Mouse (Mus musculus) limb, embryonic 14.5 days (tissue): Measurements from ENCODE around the gene Nrp2. TPM values are rescaled to one million over a fixed set of nuclear protein-coding genes. Genes with fewer than 3 reads are reported as not detected.

Experiments
- ATAC-seq: fragments of 200-750 bp; cut with Nextera tagmentation; 2 replicates; pipeline ENCODE4 v1.8.0; 2017; ENCODE audit warnings: low read depth, moderate number of reproducible peaks, moderate TSS enrichment; ENCODE audit not compliant: low FRiP score
- DNase-seq: peaks from one replicate; pipeline ENCODE4 v3.0.0-alpha.2; 2015; ENCODE audit warnings: low spot score
- H3K27ac ChIP-seq: fragments of 300-500 bp; sonication (generic); replicated peaks from 2 replicates; pipeline ENCODE4 v1.5.1; 2014; ENCODE audit warnings: low read depth, mild to moderate bottlenecking, low read length, moderate library complexity, mixed read lengths
- H3K27me3 ChIP-seq: fragments of 300-500 bp; sonication (generic); 2 replicates; pipeline ENCODE4 v1.6.1; 2014; ENCODE audit warnings: low read length, mixed read lengths; ENCODE audit not compliant: control insufficient read depth, insufficient read depth
- H3K36me3 ChIP-seq: fragments of 300-500 bp; sonication (generic); 2 replicates; pipeline ENCODE4 v1.6.1; 2014; ENCODE audit warnings: mild to moderate bottlenecking, low read length, moderate library complexity, mixed read lengths; ENCODE audit not compliant: control insufficient read depth, insufficient read depth
- H3K4me1 ChIP-seq: fragments of 300-500 bp; sonication (generic); 2 replicates; pipeline ENCODE4 v1.6.1; 2014; ENCODE audit warnings: antibody characterized with exemption, low read length, mixed read lengths; ENCODE audit not compliant: control insufficient read depth, insufficient read depth
- H3K4me2 ChIP-seq: fragments of 300-500 bp; sonication (generic); replicated peaks from 2 replicates; pipeline ENCODE4 v1.6.1; 2014; ENCODE audit warnings: low read depth, mild to moderate bottlenecking, low read length, moderate library complexity; ENCODE audit not compliant: severe bottlenecking
- H3K4me3 ChIP-seq: fragments of 300-500 bp; sonication (generic); replicated peaks from 2 replicates; pipeline ENCODE4 v1.5.1; 2014; ENCODE audit warnings: low read length
- H3K9ac ChIP-seq: fragments of 300-500 bp; sonication (generic); 2 replicates; pipeline ENCODE4 v1.6.1; 2014; ENCODE audit warnings: mild to moderate bottlenecking, low read depth, low read length, moderate library complexity; ENCODE audit not compliant: severe bottlenecking
- H3K9me3 ChIP-seq: fragments of 300-500 bp; sonication (generic); 2 replicates; pipeline ENCODE4 v1.6.1; 2016; ENCODE audit warnings: low read length; ENCODE audit not compliant: control insufficient read depth
- POLR2A ChIP-seq: fragments of 200-500 bp; IDR thresholded peaks from 2 replicates; pipeline ENCODE4 v1.8.0; 2012; ENCODE audit warnings: inconsistent platforms, mild to moderate bottlenecking, moderate library complexity, borderline replicate concordance; ENCODE audit not compliant: insufficient read depth, insufficient read length; ENCODE audit errors: extremely low read depth
- WGBS: fragments of 180-500 bp; shearing (Covaris S2); extraction: QIAGEN DNeasy Blood & Tissue Kit; methylation state at CpG from one replicate; pipeline ENCODE4 v1.1.7; 2014; 5-methylcytosine and 5-hydroxymethylcytosine counted together
- polyA plus RNA-seq, 2 experiments: library from polyadenylated mRNA; depleted of rRNA in 1 of 2; stranded (reverse) in 1 of 2; unstranded in 1 of 2; fragments of >200 nt; fragmentation: Nextera tagmentation in 1 of 2; extraction: Ambion mirVana in 1 of 2; gene quantifications; 2 replicates each; pipeline versions ENCODE4 v1.2.1 to v1.2.3; 2012 to 2014

Gene Nrp2
- polyA plus RNA-seq, 2 experiments, result 30.4 to 60.3 TPM

GRCm38 (mm10) chr1:62720727-62721705 is 17.9 kb downstream of the Nrp2 start:
- Histone ChIP-seq H3K4me3 (no peak overlapping the region), H3K4me1 (peaks cover 24% of the 10 kb centered on the region), H3K27ac (no peak overlapping the region), H3K27me3 (no peaks in the 10 kb centered on the region), H3K4me2 (no peak overlapping the region), H3K36me3 (peaks cover 29% of the 10 kb centered on the region), H3K9me3 (0 out of 2 replicates have a peak, but pooled peaks cover 3% of the 10 kb centered on the region), H3K9ac (no peak overlapping the region)
- WGBS, result 56% methylated on average over 13 of the region's 13 CpGs
- DNase-seq (no peak), ATAC-seq (no peak)
- no peak for TF ChIP-seq POLR2A

DNA sequence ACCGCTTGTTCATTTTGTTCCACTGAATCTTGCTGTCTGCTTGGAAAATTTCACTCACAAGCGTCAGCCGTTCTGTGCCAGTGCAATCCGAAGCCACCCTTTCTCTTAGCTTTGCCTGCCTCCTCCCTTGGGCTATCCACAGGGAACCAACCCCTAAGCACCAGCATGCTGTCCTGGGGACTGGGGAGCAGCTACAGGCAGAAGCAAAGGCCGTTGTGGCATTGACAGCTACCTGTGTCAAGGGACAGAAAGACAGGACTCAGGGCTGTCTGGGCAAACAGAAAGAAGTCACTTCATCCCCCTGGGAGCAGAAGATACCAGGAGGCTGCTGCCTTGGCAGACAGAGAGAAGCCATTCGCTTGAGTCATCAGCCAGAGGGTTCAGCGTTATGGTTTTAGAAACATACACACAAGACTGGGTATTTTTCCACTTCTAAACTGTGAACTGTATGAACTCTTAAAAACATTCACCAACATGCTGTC is 18.7 kb downstream of the Nrp2 start:
- Histone ChIP-seq H3K27ac (no peak overlapping the region), H3K4me2 (no peak overlapping the region), H3K4me3 (no peak overlapping the region), H3K9ac (no peak overlapping the region), H3K4me1 (peaks cover 17% of the 10 kb centered on the region), H3K9me3 (0 out of 2 replicates have a peak, but pooled peaks cover 3% of the 10 kb centered on the region), H3K36me3 (peaks cover 33% of the 10 kb centered on the region), H3K27me3 (no peaks in the 10 kb centered on the region)
- 81% methylated on average over 7 of the region's 7 CpGs for WGBS
- TF ChIP-seq POLR2A, result no peak
- no peak for ATAC-seq
- DNase-seq, result no peak

DNA sequence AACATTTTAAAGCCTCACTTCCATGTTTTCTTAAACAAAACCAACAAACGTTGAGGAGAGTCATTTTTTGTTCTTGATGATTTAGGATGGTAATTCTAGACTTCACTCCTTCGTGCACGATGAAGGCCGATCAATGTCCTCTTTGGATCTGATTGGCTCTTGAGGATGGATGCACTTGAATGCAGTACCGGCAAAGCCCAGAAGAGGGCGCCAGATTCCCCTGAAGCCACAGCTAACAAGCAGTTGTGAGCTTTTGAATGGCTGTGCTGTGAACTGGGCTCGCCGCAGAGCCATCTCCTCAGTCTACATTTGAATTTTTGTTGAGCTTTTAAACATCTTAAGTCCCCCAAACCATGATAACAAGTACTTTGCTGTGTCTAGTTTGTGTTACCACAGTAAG is 19.4 kb downstream of the Nrp2 start:
- H3K27ac ChIP-seq, result no peak overlapping the region
- no peak overlapping the region for H3K4me3 ChIP-seq
- no peak overlapping the region for H3K9ac ChIP-seq
- H3K4me1 ChIP-seq, result peaks cover 9% of the 10 kb centered on the region; the same call in 1 of the 2 replicates
- no peaks in the 10 kb centered on the region for H3K27me3 ChIP-seq
- 0 out of 2 replicates have a peak, but pooled peaks cover 3% of the 10 kb centered on the region for H3K9me3 ChIP-seq
- DNase-seq, result no peak
- peaks cover 33% of the 10 kb centered on the region for H3K36me3 ChIP-seq
- no peak for ATAC-seq
- TF ChIP-seq POLR2A, result no peak
- WGBS, result 76% methylated on average over 8 of the region's 8 CpGs
- H3K4me2 ChIP-seq, result no peak overlapping the region

- 0 out of 2 replicates have a peak, but pooled peaks cover 3% of the 10 kb centered on the region for H3K9me3 ChIP-seq
- DNase-seq (no peak), ATAC-seq (no peak)
- WGBS, result 74% methylated on average over 5 of the region's 5 CpGs
- H3K9ac ChIP-seq, result no peak overlapping the region
- H3K4me3 ChIP-seq, result no peak overlapping the region
- H3K4me1 ChIP-seq, result peaks cover 5% of the 10 kb centered on the region; the same call in 1 of the 2 replicates
- H3K27ac ChIP-seq, result no peak overlapping the region
- no peak overlapping the region for H3K4me2 ChIP-seq
- H3K27me3 ChIP-seq, result no peaks in the 10 kb centered on the region
- no peak for TF ChIP-seq POLR2A
- H3K36me3 ChIP-seq, result peaks cover 33% of the 10 kb centered on the region
Observed at GRCm38 (mm10) chr1:62723891-62724290, 20.8 kb downstream of the Nrp2 start.

DNA sequence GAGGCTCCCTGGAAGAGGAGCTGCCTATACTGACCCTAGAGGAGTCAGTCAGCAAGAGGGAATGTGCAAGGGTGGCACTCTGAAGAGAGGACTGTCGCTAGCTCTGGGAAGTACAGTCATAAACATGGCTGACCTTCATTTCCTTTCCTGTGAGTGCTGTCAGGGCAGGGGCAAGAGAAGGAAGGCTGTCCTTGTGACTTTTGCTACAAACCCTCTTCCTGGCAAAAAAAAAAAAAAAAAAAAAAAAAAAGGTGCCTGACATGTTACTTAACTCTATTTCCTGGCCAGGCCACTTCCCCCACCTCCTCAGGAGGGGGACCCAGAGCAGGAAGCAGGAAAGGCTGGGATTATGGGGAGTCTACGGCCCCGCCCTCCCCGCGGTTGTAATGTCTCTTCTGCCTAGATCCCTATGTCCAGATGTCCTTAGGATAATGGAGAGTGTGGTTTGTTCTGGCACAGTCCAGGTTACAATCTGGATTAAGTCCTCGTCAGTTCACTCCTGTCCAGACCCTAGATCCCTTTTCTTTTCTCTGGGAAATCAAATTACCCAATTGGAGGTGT is 21.5 kb downstream of the Nrp2 start:
- ATAC-seq, result no peak
- Histone ChIP-seq H3K36me3 (peaks cover 29% of the 10 kb centered on the region), H3K27me3 (no peaks in the 10 kb centered on the region), H3K9ac (no peak overlapping the region), H3K4me1 (peaks cover 9% of the 10 kb centered on the region), H3K9me3 (0 out of 2 replicates have a peak, but pooled peaks cover 3% of the 10 kb centered on the region), H3K4me3 (no peak overlapping the region), H3K27ac (no peak overlapping the region), H3K4me2 (no peak overlapping the region)
- no peak for TF ChIP-seq POLR2A
- WGBS, result 57% methylated on average over 6 of the region's 6 CpGs
- DNase-seq, result no peak
